Mouse (Mus musculus): Measurements from ENCODE around the gene Cant1.

Gene Cant1

DNA sequence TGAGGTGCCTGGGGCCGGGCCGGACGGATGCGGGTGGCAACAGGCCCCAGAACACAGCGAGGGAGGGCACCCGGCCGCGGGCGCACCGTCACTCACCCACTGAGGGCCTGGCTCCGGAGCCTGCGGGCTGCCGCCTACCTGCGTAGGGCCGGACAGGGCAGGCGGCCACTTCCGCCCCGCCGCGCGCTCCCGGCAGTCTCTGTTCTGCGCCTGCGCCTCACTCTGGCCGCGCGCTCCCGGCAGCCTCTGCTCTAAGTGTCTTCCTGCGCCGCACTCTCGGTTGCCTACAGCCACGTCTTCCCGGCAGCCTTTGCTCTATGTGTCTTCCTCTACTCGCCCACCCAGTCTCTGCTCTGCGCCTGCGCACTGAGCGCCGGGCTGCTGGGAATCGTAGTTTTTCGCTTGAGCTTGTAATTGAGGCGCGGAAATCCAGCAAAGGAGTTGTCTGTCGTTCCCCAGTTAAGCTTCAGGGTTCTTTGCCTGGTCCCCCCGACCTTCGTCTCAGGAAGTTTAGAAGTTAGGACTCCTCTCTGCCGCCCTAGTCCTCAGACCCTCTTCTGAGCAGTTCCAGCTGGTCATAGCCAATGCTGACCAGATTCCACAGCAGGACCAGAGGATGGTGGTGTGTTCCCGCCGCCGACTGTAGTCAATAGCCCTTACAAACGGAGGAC lies at the start of gene Cant1:
Gene Cant1, minus strand, starts transcription at position 253 of the 671 bp plus-strand sequence.
- peak; percentile 99 for DNase-seq (ENCODE audit: low read depth, low spot score)

DNA sequence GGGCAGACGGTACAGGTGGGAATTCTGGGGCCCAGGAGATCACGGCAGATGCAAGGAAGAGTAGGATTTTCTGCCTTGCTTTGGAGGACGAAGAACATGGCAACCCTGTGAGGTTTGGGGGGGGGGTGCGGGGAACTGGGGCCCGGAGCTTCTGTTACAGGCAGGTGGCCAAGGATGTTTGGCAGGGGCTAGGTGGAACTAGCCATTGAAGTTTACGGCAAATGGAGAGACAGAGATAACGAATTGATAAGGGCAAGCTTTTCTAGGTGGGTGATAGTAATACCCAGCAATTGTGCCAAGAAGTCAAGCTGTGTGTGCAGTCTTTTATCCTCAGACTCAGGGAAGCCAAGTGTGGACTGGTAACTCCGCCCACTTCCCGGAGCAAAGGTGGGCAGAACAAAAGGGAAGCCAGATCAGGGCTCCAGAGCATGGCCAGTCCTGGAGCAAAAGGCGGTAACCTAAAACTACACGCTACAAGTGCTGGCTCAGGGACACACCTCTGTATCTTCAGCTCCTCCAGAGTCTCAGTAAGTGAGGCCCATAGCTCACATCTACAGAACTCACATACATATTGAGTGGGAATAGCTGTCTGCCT lies 48.7 kb upstream of the Cant1 start:
- no peak for DNase-seq (ENCODE audit: low read depth, low spot score)

DNA sequence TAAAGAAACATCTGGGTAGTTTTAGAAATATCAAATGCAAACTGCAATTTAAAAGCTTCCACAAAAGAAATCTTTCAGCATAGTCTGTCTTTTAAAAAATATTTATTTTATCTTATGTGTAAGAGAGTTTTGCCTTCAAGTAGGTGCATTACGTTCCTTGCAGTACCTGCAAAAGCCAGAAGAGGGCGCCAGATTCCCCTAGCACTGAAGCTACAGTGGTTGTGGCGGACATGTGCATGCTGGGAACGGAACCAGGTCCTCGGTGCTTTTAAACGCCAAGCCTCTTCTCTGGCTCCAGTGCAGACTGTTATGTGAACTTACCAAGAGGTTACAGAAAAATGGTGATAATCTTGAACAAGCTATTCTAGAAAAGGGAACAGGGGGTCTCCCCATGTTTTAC lies 41.4 kb upstream of the Cant1 start:
- no peak for DNase-seq (ENCODE audit: low read depth, low spot score)

DNA sequence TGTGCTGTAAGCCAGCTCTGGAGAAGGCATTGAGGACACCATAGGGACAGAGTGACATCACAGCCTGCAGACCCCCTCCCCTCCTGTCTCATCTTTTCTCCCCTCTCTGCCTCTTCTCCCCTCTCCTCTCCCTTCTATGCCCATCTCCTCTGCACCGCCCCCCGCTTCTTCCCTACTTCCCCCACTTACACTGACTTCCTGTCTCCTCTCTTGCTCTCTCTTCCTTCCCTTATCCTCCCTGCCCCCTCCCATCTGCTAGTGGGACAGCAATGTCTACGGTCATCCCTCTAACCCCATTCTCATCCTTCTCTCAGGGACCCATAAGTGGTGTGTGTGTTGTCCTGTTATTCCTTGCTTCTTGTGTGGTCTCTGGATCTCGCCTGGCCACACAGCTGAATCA lies 40.6 kb upstream of the Cant1 start:
- DNase-seq (ENCODE audit: low read depth, low spot score) = no peak

DNA sequence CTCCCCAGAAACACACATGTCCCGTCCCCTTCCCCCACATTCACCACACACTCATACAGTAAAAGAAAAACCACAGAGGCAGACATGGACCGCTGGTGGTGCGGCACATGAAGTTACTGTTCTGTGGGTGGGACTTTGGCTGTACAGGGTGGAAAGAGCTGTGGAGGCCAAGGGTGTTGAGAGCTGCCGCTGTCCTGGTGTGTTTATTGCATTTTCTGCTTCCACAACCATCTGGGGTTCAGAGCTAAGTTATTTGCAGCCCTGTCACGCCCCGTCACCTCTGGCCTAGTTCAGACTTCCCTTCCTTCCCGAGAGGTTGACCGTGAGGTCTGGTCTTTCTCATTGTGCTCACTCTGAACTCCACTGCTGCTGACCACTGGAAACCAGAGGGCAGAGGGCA lies 40.2 kb upstream of the Cant1 start:
- DNase-seq (ENCODE audit: low read depth, low spot score) = peak; percentile 74

- DNase-seq (ENCODE audit: low read depth, low spot score) = peak; percentile 78
Observed at GRCm38 (mm10) chr11:118456937-118457336, 38.1 kb upstream of the Cant1 start.

- no peak for DNase-seq (ENCODE audit: low read depth, low spot score)
Observed at GRCm38 (mm10) chr11:118455788-118456187, 36.9 kb upstream of the Cant1 start.

DNA sequence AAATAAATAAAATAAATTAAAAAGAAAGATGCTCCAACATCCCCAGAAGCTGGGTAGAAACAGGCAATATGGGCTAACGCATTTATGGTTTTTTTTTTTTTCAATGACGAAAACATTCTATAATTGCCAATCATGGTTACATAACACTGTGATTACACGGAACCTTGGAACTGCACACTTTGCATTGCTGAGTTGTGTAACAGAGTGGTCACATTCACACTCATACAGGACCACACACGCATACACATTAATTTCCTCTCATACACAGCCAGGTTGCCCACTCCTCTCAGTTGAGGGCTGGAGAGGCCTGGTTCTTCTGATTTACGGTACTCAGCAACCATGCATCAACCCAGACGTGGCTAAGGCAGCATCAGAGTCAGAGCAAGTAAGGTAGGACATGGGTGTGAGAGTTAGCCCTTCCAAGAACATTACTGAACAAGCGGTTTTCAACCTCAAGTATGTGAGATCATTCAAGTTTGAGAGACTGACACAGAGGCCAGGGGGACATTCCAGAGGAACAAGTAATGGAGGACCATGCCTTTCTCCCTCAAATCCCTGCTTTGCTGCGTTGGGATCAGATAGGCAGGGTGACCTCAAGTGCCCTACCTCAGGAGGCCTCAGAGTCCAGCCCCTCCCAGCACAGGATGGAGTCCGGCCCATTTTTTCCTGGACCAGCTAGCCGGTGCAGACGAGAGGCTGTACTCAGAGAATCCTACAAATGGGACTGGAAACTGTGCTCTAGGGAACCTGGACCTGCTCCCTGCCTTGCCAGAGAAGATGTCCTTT lies 35.2 kb upstream of the Cant1 start:
- DNase-seq (ENCODE audit: low read depth, low spot score) = peak; percentile 88

- no peak for DNase-seq (ENCODE audit: low read depth, low spot score)
Observed at GRCm38 (mm10) chr11:118452955-118453354, 34.1 kb upstream of the Cant1 start.

DNA sequence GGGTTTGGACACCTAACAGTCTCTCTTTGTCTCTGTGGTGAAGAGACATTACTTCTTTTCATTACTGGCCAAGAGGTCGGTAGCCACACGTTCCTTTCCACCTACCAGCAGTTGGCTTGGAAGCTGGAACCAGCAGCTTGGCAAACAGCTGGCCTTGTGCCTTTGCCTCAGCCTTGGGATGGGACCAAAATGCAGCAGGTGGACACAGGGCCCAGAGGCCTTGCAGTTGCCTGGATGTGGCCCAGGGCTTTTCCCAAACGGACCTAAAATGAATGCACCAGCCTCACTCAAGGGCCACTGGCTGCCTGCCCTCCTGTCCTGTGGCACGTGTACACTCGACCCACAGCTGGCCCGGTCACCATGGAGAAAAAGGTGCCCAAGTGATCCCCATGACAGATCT lies 32.3 kb upstream of the Cant1 start:
- no peak for DNase-seq (ENCODE audit: low read depth, low spot score)

- peak; percentile 92 for DNase-seq (ENCODE audit: low read depth, low spot score)
Observed at GRCm38 (mm10) chr11:118448385-118448784, 29.5 kb upstream of the Cant1 start.

GRCm38 (mm10) chr11:118447346-118447745 lies 28.5 kb upstream of the Cant1 start:
- DNase-seq (ENCODE audit: low read depth, low spot score) = no peak

DNA sequence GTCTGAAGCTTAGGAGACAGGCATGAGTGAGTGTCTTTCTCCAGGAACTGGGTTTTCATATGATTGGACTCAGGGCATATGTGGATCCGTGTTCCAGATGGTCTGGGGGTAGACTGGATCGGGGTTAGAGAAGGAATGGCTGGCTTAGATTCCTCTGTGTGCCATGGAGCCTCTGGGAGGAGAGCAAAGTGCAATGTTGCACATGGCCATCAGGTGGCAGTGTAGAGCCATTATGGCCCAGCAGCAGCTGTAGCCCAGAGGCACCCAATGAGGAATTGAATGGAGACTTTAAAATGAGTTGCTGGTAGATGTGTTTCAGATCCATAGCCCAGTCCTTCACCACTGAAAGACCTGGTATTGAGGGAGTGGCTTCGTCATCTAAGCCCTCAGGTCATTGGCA lies 27.0 kb upstream of the Cant1 start:
- DNase-seq (ENCODE audit: low read depth, low spot score) = peak; percentile 72

DNA sequence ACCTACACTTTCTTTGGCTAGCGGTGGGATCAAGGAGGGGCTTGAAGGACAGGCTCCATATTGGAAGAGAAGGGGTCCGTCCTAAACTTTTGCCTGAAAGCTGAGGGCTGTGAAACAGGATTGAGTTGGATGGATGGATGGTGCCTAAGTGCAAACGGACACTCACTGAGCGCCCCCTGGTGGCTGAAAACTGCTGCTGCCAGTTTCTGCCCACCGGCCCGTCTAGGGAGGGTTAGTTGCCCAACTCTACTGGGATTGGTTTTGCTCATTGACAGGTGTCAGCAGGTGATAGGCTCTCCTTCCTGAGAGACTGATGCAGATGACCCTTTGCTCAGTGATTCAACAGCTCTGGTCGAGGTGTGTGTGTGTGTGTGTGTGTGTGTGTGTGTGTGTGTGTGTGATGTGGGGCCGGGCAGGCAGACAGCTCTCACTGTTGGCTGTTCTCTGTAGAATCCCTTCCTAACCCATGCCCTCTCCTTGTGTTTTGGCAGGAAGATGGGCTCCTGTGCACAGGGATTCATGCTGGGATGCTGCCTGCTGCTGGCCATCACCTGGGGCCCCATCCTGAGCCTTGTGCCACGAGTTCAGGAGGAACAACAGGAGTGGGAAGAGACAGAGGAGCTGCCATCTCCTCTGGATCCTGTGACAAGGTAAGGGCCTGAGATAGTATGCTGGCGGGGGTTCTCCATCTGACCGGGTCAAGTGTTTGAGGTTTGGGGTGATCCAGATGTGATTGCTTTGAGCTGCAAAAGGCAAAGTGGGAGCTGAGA lies 24.5 kb upstream of the Cant1 start:
- DNase-seq (ENCODE audit: low read depth, low spot score) = no peak

GRCm38 (mm10) chr11:118442691-118443090 lies 23.8 kb upstream of the Cant1 start:
- no peak for DNase-seq (ENCODE audit: low read depth, low spot score)

GRCm38 (mm10) chr11:118438665-118439414 lies 20.0 kb upstream of the Cant1 start:
- no peak for DNase-seq (ENCODE audit: low read depth, low spot score)

DNA sequence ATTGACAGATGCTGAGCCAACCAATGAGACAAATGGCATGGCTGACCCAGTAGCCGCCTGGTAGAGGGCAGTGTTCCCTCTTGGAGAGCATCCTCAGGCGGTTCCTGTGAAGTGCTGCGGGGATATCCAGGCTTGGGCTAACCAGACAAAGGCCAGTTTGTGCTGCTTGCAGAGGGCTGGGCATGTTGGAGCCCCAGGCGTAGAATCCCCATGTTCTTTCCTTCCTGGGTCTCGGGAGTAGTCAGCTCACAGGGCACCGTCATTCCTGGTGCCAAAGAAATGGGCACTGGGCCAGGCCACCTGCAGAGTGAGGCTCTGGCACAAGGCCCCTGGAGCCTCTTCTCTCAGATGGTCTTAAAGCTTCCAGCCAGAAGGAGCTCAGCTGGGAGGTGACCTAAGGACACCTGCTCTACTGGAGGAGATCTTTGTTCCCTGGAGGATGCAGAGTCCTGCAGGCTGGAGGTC lies 17.6 kb upstream of the Cant1 start:
- DNase-seq (ENCODE audit: low read depth, low spot score) = no peak

GRCm38 (mm10) chr11:118434093-118434492 lies 15.2 kb upstream of the Cant1 start:
- DNase-seq (ENCODE audit: low read depth, low spot score) = no peak

DNA sequence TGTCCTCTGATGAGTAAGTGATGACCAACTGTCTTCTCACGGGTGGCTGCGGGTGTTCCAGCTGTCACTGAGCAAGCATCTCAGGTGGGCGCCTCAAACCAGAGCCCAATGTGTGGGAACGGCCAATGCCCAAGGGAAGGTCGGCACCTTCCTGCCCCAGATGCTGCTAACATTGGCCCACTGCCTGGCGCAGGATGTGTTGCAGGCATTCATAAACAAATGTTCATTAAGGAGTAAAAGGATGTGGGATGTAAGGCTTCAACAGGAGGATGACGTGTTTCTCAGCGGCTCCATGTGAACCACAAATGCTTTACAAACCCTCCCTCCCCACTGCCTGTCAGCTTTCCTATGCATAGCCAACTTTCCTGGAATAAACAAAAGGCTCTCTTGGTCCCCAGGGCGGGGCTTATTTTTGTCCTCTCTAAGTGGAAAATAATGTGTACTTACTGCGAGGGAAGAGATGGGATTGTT lies 14.5 kb upstream of the Cant1 start:
- no peak for DNase-seq (ENCODE audit: low read depth, low spot score)

- no peak for DNase-seq (ENCODE audit: low read depth, low spot score)
Observed at GRCm38 (mm10) chr11:118431100-118431948, 12.4 kb upstream of the Cant1 start.

Data from skeletal muscle tissue, adult 2 months (tissue).